Comparison of ENCODE assay signal across 8 mouse cellular contexts in the genomic region with DNA sequence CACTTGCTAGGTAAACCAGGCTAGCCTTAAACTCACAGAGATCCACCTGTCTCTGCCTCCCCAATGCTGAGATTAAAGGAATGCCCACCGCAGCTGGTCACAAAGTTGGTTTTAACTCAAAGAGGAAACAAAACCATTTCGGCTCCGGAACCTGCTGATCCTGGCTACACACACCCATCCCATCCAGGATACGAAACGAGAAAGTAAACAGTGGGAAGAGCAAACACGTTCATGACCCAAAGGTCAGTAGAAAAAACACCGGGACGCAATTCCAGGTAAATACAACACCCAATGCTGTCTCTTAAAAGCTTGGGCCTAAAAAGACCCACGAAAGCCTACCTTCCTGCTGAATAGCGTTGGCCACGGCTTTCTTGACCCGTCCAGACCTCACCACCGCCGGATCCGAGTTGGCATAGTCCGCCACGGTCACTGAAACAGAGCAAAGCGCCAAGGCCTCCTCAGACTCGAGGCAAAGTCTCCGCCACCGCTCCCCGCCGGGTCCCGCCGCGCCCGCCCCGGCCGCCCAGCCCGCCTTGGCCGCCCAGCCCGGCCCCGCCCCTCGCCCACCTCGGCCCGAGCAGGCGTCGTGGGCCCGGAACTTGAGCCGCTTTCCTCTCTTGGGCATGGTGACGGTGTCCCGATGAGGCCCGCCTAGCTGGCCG. TPM values are rescaled to one million over a fixed set of nuclear protein-coding genes. Genes with fewer than 3 reads are reported as not detected.
DNase-seq lines count a peak whose midpoint lies in the region; ATAC-seq lines count a peak whose summit lies in the region.

No protein-coding gene starts in this region.

- under 1% methylated on average over 26 of the region's 44 CpGs for WGBS in embryonic facial prominence, embryonic 15.5 days
- under 1% methylated on average over 44 of the region's 44 CpGs for WGBS in limb, embryonic 11.5 days

- H3K4me1 ChIP-seq in embryonic facial prominence, embryonic 15.5 days, result peaks cover 13% of the 10 kb centered on the region
- H3K4me1 ChIP-seq in limb, embryonic 11.5 days (ENCODE audit: control insufficient read depth, insufficient read depth, low read length), result 0 out of 2 replicates have a peak, but pooled peaks cover 6% of the 10 kb centered on the region

- peak; percentile 14 for DNase-seq in embryo, embryonic 10 days (ENCODE audit: low spot score)
- no peak for DNase-seq in embryo, embryonic 10.5 days (ENCODE audit: low spot score)
- peak; percentile 19 for DNase-seq in 416B (ENCODE audit: low read depth)
- DNase-seq in limb, embryonic 11.5 days (ENCODE audit: low spot score), result no peak
- DNase-seq in naive thymus-derived CD4-positive, alpha-beta T cell, adult 2 months (ENCODE audit: low read depth), result peak; percentile 38
- no peak for DNase-seq in left cerebral cortex, postnatal 4 days
- no peak for DNase-seq in spleen, postnatal 36 days (ENCODE audit: low spot score in 2 of 2)

- H3K27ac ChIP-seq in embryonic facial prominence, embryonic 15.5 days (replicated peaks), result peak overlapping the region; percentile 81
- H3K27ac ChIP-seq in limb, embryonic 11.5 days (replicated peaks; ENCODE audit: low read depth, low read length), result 0 out of 2 replicates have a peak overlapping the region, but pooled peaks have one; percentile 18

- peak overlapping the region; percentile 80 for H3K4me3 ChIP-seq in embryonic facial prominence, embryonic 15.5 days (replicated peaks)
- H3K4me3 ChIP-seq in limb, embryonic 11.5 days (ENCODE audit: low read depth, low read length), result peak overlapping the region; percentile 80

- H3K36me3 ChIP-seq in embryonic facial prominence, embryonic 15.5 days, result peaks cover 22% of the 10 kb centered on the region
- H3K36me3 ChIP-seq in limb, embryonic 11.5 days (ENCODE audit: control insufficient read depth, insufficient read depth, low read length), result peaks cover 10% of the 10 kb centered on the region

- peak; percentile 83 for ATAC-seq in embryonic facial prominence, embryonic 15.5 days (ENCODE audit: insufficient number of reproducible peaks, low FRiP score, low TSS enrichment, low read depth)
- ATAC-seq in limb, embryonic 11.5 days (ENCODE audit: insufficient number of reproducible peaks, low FRiP score, low TSS enrichment, low read depth), result peak; percentile 55

- H3K4me2 ChIP-seq in embryonic facial prominence, embryonic 15.5 days (replicated peaks), result peak overlapping the region; percentile 74
- H3K4me2 ChIP-seq in limb, embryonic 11.5 days (ENCODE audit: low read depth, severe bottlenecking), result peak overlapping the region; percentile 76

- peak overlapping the region; percentile 88 for H3K9ac ChIP-seq in embryonic facial prominence, embryonic 15.5 days
- H3K9ac ChIP-seq in limb, embryonic 11.5 days (ENCODE audit: low read length), result peak overlapping the region; percentile 95

- H3K27me3 ChIP-seq in embryonic facial prominence, embryonic 15.5 days, result no peaks in the 10 kb centered on the region
- no peaks in the 10 kb centered on the region for H3K27me3 ChIP-seq in limb, embryonic 11.5 days (ENCODE audit: control insufficient read depth, insufficient read depth, low read length)

- H3K9me3 ChIP-seq in embryonic facial prominence, embryonic 15.5 days (replicated peaks), result no peaks in the 10 kb centered on the region
- H3K9me3 ChIP-seq in limb, embryonic 11.5 days (ENCODE audit: control insufficient read depth, low read length), result no peaks in the 10 kb centered on the region

- intact Hi-C loops in left cerebral cortex, postnatal 4 days (cut with DNase I), result loop anchor here (10.0 kb wide), 1 partner anchor 93 kb away; the partner anchor contains the start of gene Klhl12

RNA-seq across cellular contexts. Expression of gene Tmem183a, which starts 0.5 kb away (rescaled TPM):
- 70.3 and 82.6 TPM in 2 replicates for polyA plus RNA-seq in embryonic facial prominence, embryonic 15.5 days (2015; fragmentation: Nextera tagmentation; extraction: Ambion mirVana)
- 117 and 119 TPM in 2 replicates for polyA plus RNA-seq in limb, embryonic 11.5 days (2014; fragmentation: Nextera tagmentation; extraction: Ambion mirVana)
- 100 to 1,000 TPM; 110 to 122 TPM for total RNA-seq in left cerebral cortex, postnatal 4 days (2021)

RNA-seq across cellular contexts. Expression of gene 4933406M09Rik, which starts 24.4 kb away (rescaled TPM):
- polyA plus RNA-seq in embryonic facial prominence, embryonic 15.5 days (2015; fragmentation: Nextera tagmentation; extraction: Ambion mirVana), result not detected in 2 replicates
- polyA plus RNA-seq in limb, embryonic 11.5 days (2014; fragmentation: Nextera tagmentation; extraction: Ambion mirVana), result not detected in 2 replicates
- total RNA-seq in left cerebral cortex, postnatal 4 days (2021), result not detected

RNA-seq across cellular contexts. Expression of gene Ppfia4, which starts 28.6 kb away (rescaled TPM):
- polyA plus RNA-seq in embryonic facial prominence, embryonic 15.5 days (2015; fragmentation: Nextera tagmentation; extraction: Ambion mirVana), result 11.6 and 12.2 TPM in 2 replicates
- polyA plus RNA-seq in limb, embryonic 11.5 days (2014; fragmentation: Nextera tagmentation; extraction: Ambion mirVana), result 2.3 and 3.4 TPM in 2 replicates
- total RNA-seq in left cerebral cortex, postnatal 4 days (2021), result 10 to 100 TPM; 62.6 to 72.1 TPM

RNA-seq across cellular contexts. Expression of gene Cyb5r1, which starts 44.0 kb away (rescaled TPM):
- 41.0 and 41.2 TPM in 2 replicates for polyA plus RNA-seq in embryonic facial prominence, embryonic 15.5 days (2015; fragmentation: Nextera tagmentation; extraction: Ambion mirVana)
- polyA plus RNA-seq in limb, embryonic 11.5 days (2014; fragmentation: Nextera tagmentation; extraction: Ambion mirVana), result 33.5 and 36.1 TPM in 2 replicates
- total RNA-seq in left cerebral cortex, postnatal 4 days (2021), result 10 to 100 TPM; 13.1 to 18.5 TPM

RNA-seq across cellular contexts. Expression of gene Adipor1, which starts 53.9 kb away (rescaled TPM):
- 102 TPM in 2 replicates for polyA plus RNA-seq in embryonic facial prominence, embryonic 15.5 days (2015; fragmentation: Nextera tagmentation; extraction: Ambion mirVana)
- 91.9 and 93.2 TPM in 2 replicates for polyA plus RNA-seq in limb, embryonic 11.5 days (2014; fragmentation: Nextera tagmentation; extraction: Ambion mirVana)
- 10 to 100 TPM; 55.4 to 57.5 TPM for total RNA-seq in left cerebral cortex, postnatal 4 days (2021)

Comparison
In these comparisons a context has a peak if more than half of its experiments do, and no peak if none do; other contexts are left out.
1. DNase-seq: peak in embryo, embryonic 10 days (single experiment), 416B (single experiment) and naive thymus-derived CD4-positive, alpha-beta T cell, adult 2 months (single experiment); none in embryo, embryonic 10.5 days (single experiment), limb, embryonic 11.5 days (single experiment), left cerebral cortex, postnatal 4 days (single experiment) and spleen, postnatal 36 days (0 of 2).